Mouse (Mus musculus): ENCODE data around the gene Mcm5. TPM values are rescaled to one million over a fixed set of nuclear protein-coding genes. Genes with fewer than 3 reads are reported as not detected.

Gene Mcm5
- total and polyA plus RNA-seq, 2 experiments from 2014 or later: 20.9 to 51.6 TPM

- no peak for ATAC-seq (ENCODE audit: insufficient read depth, low read depth)
- Histone ChIP-seq H3K4me2 (ENCODE audit: low read depth, low read length) (no peak overlapping the region), H3K4me3 (ENCODE audit: low read depth, low read length) (no peak overlapping the region)
Observed at GRCm38 (mm10) chr8:75067287-75067686, 42.1 kb upstream of the Mcm5 start.

GRCm38 (mm10) chr8:75070297-75070696 lies 39.1 kb upstream of the Mcm5 start:
- Histone ChIP-seq H3K27ac (ENCODE audit: low read depth) (no peak overlapping the region), H3K36me3 (replicated peaks; ENCODE audit: control insufficient read depth, insufficient read depth, low read length) (peaks cover 22% of the 10 kb centered on the region), H3K27me3 (ENCODE audit: control insufficient read depth, insufficient read depth, low read length) (no peaks in the 10 kb centered on the region), H3K4me1 (ENCODE audit: control insufficient read depth, insufficient read depth) (0 out of 2 replicates have a peak, but pooled peaks cover 1% of the 10 kb centered on the region), H3K4me3 (ENCODE audit: low read depth, low read length) (no peak overlapping the region), H3K9me3 (replicated peaks; ENCODE audit: control insufficient read depth, low read length) (no peaks in the 10 kb centered on the region), H3K9ac (replicated peaks; ENCODE audit: low read depth, low read length) (no peak overlapping the region), H3K4me2 (ENCODE audit: low read depth, low read length) (no peak overlapping the region)
- DNase-seq (ENCODE audit: low spot score): no peak
- 87% methylated on average over 1 of the region's 1 CpGs for WGBS
- TF ChIP-seq EP300 (IDR thresholded peaks at IDR 0.05; ENCODE audit: low read depth) (no peak), CTCF (IDR thresholded peaks at IDR 0.05; ENCODE audit: low read depth) (no peak)
- ATAC-seq (ENCODE audit: insufficient read depth, low read depth): 0 out of 2 replicates have a peak, but pooled peaks have one; percentile 28

More at GRCm38 (mm10) chr8:75067287-75067686, 42.1 kb upstream of the Mcm5 start:
- DNase-seq (ENCODE audit: low spot score): no peak
- H3K27me3 ChIP-seq (ENCODE audit: control insufficient read depth, insufficient read depth, low read length): no peaks in the 10 kb centered on the region
- 64% methylated on average over 6 of the region's 6 CpGs for WGBS
- H3K36me3 ChIP-seq (replicated peaks; ENCODE audit: control insufficient read depth, insufficient read depth, low read length): peaks cover 34% of the 10 kb centered on the region
- no peak overlapping the region for H3K27ac ChIP-seq (ENCODE audit: low read depth)
- no peak overlapping the region for H3K9ac ChIP-seq (replicated peaks; ENCODE audit: low read depth, low read length)
- TF ChIP-seq CTCF (IDR thresholded peaks at IDR 0.05; ENCODE audit: low read depth) (no peak), EP300 (IDR thresholded peaks at IDR 0.05; ENCODE audit: low read depth) (no peak)
- H3K4me1 ChIP-seq (ENCODE audit: control insufficient read depth, insufficient read depth): peaks cover 23% of the 10 kb centered on the region
- no peaks in the 10 kb centered on the region for H3K9me3 ChIP-seq (replicated peaks; ENCODE audit: control insufficient read depth, low read length)

- no peak overlapping the region for H3K4me3 ChIP-seq (ENCODE audit: low read depth, low read length)
- DNase-seq (ENCODE audit: low spot score) (peak; percentile 71), ATAC-seq (ENCODE audit: insufficient read depth, low read depth) (peak; percentile 69)
- TF ChIP-seq EP300 (IDR thresholded peaks at IDR 0.05; ENCODE audit: low read depth): no peak
- peak; percentile 92 for TF ChIP-seq CTCF (IDR thresholded peaks at IDR 0.05; ENCODE audit: low read depth)
- no peak overlapping the region for H3K9ac ChIP-seq (replicated peaks; ENCODE audit: low read depth, low read length)
- H3K9me3 ChIP-seq (replicated peaks; ENCODE audit: control insufficient read depth, low read length): no peaks in the 10 kb centered on the region
- H3K4me2 ChIP-seq (ENCODE audit: low read depth, low read length): no peak overlapping the region
- peaks cover 12% of the 10 kb centered on the region for H3K36me3 ChIP-seq (replicated peaks; ENCODE audit: control insufficient read depth, insufficient read depth, low read length)
- no peak overlapping the region for H3K27ac ChIP-seq (ENCODE audit: low read depth)
- H3K4me1 ChIP-seq (ENCODE audit: control insufficient read depth, insufficient read depth): no peaks in the 10 kb centered on the region
- 26% methylated on average over 4 of the region's 4 CpGs for WGBS
- H3K27me3 ChIP-seq (ENCODE audit: control insufficient read depth, insufficient read depth, low read length): no peaks in the 10 kb centered on the region
Observed at GRCm38 (mm10) chr8:75071627-75072346, 37.6 kb upstream of the Mcm5 start.

GRCm38 (mm10) chr8:75074876-75075275 lies 34.5 kb upstream of the Mcm5 start:
- H3K27me3 ChIP-seq (ENCODE audit: control insufficient read depth, insufficient read depth, low read length): no peaks in the 10 kb centered on the region
- 72% methylated on average over 1 of the region's 1 CpGs for WGBS
- H3K27ac ChIP-seq (ENCODE audit: low read depth): no peak overlapping the region
- no peak overlapping the region for H3K4me3 ChIP-seq (ENCODE audit: low read depth, low read length)
- no peaks in the 10 kb centered on the region for H3K36me3 ChIP-seq (replicated peaks; ENCODE audit: control insufficient read depth, insufficient read depth, low read length)
- no peak overlapping the region for H3K9ac ChIP-seq (replicated peaks; ENCODE audit: low read depth, low read length)
- no peak for TF ChIP-seq EP300 (IDR thresholded peaks at IDR 0.05; ENCODE audit: low read depth)
- no peak for TF ChIP-seq CTCF (IDR thresholded peaks at IDR 0.05; ENCODE audit: low read depth)
- ATAC-seq (ENCODE audit: insufficient read depth, low read depth): no peak
- no peaks in the 10 kb centered on the region for H3K9me3 ChIP-seq (replicated peaks; ENCODE audit: control insufficient read depth, low read length)
- no peak overlapping the region for H3K4me2 ChIP-seq (ENCODE audit: low read depth, low read length)
- DNase-seq (ENCODE audit: low spot score): no peak
- no peaks in the 10 kb centered on the region for H3K4me1 ChIP-seq (ENCODE audit: control insufficient read depth, insufficient read depth)

GRCm38 (mm10) chr8:75078215-75078614 lies 31.2 kb upstream of the Mcm5 start:
- Histone ChIP-seq H3K27ac (ENCODE audit: low read depth) (no peak overlapping the region), H3K4me3 (ENCODE audit: low read depth, low read length) (no peak overlapping the region), H3K9me3 (replicated peaks; ENCODE audit: control insufficient read depth, low read length) (no peaks in the 10 kb centered on the region), H3K4me1 (ENCODE audit: control insufficient read depth, insufficient read depth) (no peaks in the 10 kb centered on the region), H3K36me3 (replicated peaks; ENCODE audit: control insufficient read depth, insufficient read depth, low read length) (no peaks in the 10 kb centered on the region), H3K4me2 (ENCODE audit: low read depth, low read length) (no peak overlapping the region), H3K27me3 (ENCODE audit: control insufficient read depth, insufficient read depth, low read length) (no peaks in the 10 kb centered on the region), H3K9ac (replicated peaks; ENCODE audit: low read depth, low read length) (no peak overlapping the region)
- ATAC-seq (ENCODE audit: insufficient read depth, low read depth): no peak
- TF ChIP-seq CTCF (IDR thresholded peaks at IDR 0.05; ENCODE audit: low read depth): no peak
- no peak for TF ChIP-seq EP300 (IDR thresholded peaks at IDR 0.05; ENCODE audit: low read depth)
- 70% methylated on average over 1 of the region's 1 CpGs for WGBS
- DNase-seq (ENCODE audit: low spot score): no peak

GRCm38 (mm10) chr8:75078851-75079250 lies 30.5 kb upstream of the Mcm5 start:
- no peak for ATAC-seq (ENCODE audit: insufficient read depth, low read depth)
- H3K4me1 ChIP-seq (ENCODE audit: control insufficient read depth, insufficient read depth): no peaks in the 10 kb centered on the region
- no peak overlapping the region for H3K4me2 ChIP-seq (ENCODE audit: low read depth, low read length)
- no peak for DNase-seq (ENCODE audit: low spot score)
- no peak overlapping the region for H3K4me3 ChIP-seq (ENCODE audit: low read depth, low read length)
- H3K9me3 ChIP-seq (replicated peaks; ENCODE audit: control insufficient read depth, low read length): no peaks in the 10 kb centered on the region
- no peak for TF ChIP-seq EP300 (IDR thresholded peaks at IDR 0.05; ENCODE audit: low read depth)
- no peak for TF ChIP-seq CTCF (IDR thresholded peaks at IDR 0.05; ENCODE audit: low read depth)
- WGBS: 91% methylated on average over 9 of the region's 9 CpGs
- no peaks in the 10 kb centered on the region for H3K27me3 ChIP-seq (ENCODE audit: control insufficient read depth, insufficient read depth, low read length)
- no peaks in the 10 kb centered on the region for H3K36me3 ChIP-seq (replicated peaks; ENCODE audit: control insufficient read depth, insufficient read depth, low read length)
- H3K9ac ChIP-seq (replicated peaks; ENCODE audit: low read depth, low read length): no peak overlapping the region
- no peak overlapping the region for H3K27ac ChIP-seq (ENCODE audit: low read depth)
